Mouse (Mus musculus): ENCODE measurements around the gene Zfp704. TPM values are rescaled to one million over a fixed set of nuclear protein-coding genes. Genes with fewer than 3 reads are reported as not detected.

Zfp704 gene
- polyA plus RNA-seq, 1 experiment: 0.82 TPM

DNA sequence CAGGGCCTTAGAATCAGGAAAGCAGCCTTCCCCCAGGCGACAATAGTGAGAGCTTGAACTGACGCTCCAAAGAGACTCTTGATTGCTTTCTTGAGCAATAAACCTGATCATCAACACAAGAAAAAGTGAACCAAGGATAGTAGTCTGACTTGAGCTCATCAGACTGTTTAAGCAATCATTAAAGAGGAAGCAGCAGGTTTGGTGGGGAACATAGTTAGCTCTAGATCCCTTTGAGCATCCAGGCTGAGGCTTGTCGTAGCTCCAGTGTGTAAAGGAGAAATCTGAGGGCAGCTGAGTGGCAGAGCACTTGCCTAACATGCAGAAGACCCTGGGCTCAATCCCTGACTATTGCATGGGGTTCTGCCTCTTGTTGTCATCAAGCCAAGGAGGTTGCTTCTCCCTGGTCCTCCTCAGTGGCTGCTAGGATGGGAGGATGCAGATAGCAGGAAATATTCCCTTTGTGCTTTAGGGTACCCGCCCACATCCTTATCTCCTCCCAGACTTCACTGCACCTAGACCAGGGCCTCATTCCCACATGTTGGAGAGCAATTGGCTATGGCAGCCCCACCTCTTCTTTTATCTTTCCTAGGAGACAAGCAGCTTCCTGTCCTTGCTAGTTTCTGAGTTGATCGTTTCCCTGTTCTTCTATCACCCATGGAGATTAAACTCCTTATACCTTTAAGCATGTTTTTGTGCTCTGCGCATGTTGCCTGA is 9.8 kb upstream of the Zfp704 start:
- Histone ChIP-seq H3K4me1 (ENCODE audit: control insufficient read depth, insufficient read depth, insufficient read length) (no peaks in the 10 kb centered on the region), H3K27me3 (ENCODE audit: control insufficient read depth, insufficient read depth, low read length) (no peaks in the 10 kb centered on the region), H3K27ac (ENCODE audit: insufficient read depth, low read length) (no peak overlapping the region), H3K36me3 (ENCODE audit: control insufficient read depth, insufficient read depth, low read length) (no peaks in the 10 kb centered on the region), H3K4me3 (ENCODE audit: extremely low read depth, insufficient read depth, insufficient read length) (no peak overlapping the region)
- DNase-seq (ENCODE audit: low read depth in 1 of 2, low spot score in 2 of 2): no peak
- whole genome bisulfite sequencing: 68% methylated on average over 6 of the region's 6 CpGs
- TF ChIP-seq CTCF (IDR thresholded peaks at IDR 0.05; ENCODE audit: extremely low read depth, insufficient read depth, insufficient read length, insufficient replicate concordance) (no peak), POLR2A (IDR thresholded peaks at IDR 0.05; ENCODE audit: low read depth, low read length) (no peak)

DNA sequence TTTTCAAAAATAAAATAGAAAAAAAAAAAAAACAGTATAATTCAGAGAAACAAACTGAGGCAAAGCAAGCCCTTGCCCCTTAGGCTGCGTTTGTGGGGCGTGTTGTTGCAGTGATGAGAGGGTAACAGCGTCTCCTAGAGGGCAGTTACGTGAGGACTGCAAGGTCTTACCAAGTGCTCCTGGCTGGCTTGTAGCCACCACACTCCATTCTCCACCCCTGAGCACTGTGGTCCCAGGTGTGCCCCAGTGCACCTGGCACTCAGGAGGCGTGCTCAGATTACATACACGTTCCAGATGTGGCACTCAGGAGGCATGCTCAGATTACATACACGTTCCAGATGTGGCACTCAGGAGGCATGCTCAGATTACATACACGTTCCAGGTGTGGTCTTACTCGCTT is 7.2 kb upstream of the Zfp704 start:
- Histone ChIP-seq H3K36me3 (ENCODE audit: control insufficient read depth, insufficient read depth, low read length) (no peaks in the 10 kb centered on the region), H3K4me3 (ENCODE audit: extremely low read depth, insufficient read depth, insufficient read length) (no peak overlapping the region), H3K4me1 (ENCODE audit: control insufficient read depth, insufficient read depth, insufficient read length) (no peaks in the 10 kb centered on the region), H3K27ac (ENCODE audit: insufficient read depth, low read length) (no peak overlapping the region), H3K27me3 (ENCODE audit: control insufficient read depth, insufficient read depth, low read length) (no peaks in the 10 kb centered on the region)
- TF ChIP-seq POLR2A (IDR thresholded peaks at IDR 0.05; ENCODE audit: low read depth, low read length) (no peak), CTCF (IDR thresholded peaks at IDR 0.05; ENCODE audit: extremely low read depth, insufficient read depth, insufficient read length, insufficient replicate concordance) (no peak)
- 90% methylated on average over 9 of the region's 9 CpGs for WGBS
- DNase-seq (ENCODE audit: low read depth in 1 of 2, low spot score in 2 of 2): no peak

DNA sequence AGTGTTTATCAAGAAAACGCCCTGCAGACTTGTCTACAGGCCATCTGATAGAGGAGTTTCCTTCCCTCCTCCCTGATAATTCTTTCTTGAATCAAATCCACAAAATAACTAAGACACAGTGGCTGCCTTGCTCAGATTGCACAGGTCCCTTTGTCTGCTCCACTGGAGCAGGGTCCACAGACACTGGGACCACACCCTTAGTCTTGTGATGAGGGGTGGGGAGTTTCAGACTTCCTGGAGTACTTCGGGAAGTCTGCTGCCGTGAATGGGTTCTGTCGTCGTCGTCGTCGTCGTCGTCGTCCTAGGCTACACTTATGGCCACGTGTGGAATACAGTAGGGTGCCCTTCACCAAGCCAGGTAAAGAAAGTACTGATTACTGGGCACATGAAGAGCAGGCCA is 4.8 kb upstream of the Zfp704 start:
- H3K27me3 ChIP-seq (ENCODE audit: control insufficient read depth, insufficient read depth, low read length): peaks cover 2% of the 10 kb centered on the region; the same call in 1 of the 2 replicates
- H3K36me3 ChIP-seq (ENCODE audit: control insufficient read depth, insufficient read depth, low read length): no peaks in the 10 kb centered on the region
- no peak overlapping the region for H3K27ac ChIP-seq (ENCODE audit: insufficient read depth, low read length)
- no peak for TF ChIP-seq CTCF (IDR thresholded peaks at IDR 0.05; ENCODE audit: extremely low read depth, insufficient read depth, insufficient read length, insufficient replicate concordance)
- no peak for TF ChIP-seq POLR2A (IDR thresholded peaks at IDR 0.05; ENCODE audit: low read depth, low read length)
- WGBS: 91% methylated on average over 12 of the region's 12 CpGs
- no peaks in the 10 kb centered on the region for H3K4me1 ChIP-seq (ENCODE audit: control insufficient read depth, insufficient read depth, insufficient read length)
- no peak for DNase-seq (ENCODE audit: low read depth in 1 of 2, low spot score in 2 of 2)
- H3K4me3 ChIP-seq (ENCODE audit: extremely low read depth, insufficient read depth, insufficient read length): no peak overlapping the region

DNA sequence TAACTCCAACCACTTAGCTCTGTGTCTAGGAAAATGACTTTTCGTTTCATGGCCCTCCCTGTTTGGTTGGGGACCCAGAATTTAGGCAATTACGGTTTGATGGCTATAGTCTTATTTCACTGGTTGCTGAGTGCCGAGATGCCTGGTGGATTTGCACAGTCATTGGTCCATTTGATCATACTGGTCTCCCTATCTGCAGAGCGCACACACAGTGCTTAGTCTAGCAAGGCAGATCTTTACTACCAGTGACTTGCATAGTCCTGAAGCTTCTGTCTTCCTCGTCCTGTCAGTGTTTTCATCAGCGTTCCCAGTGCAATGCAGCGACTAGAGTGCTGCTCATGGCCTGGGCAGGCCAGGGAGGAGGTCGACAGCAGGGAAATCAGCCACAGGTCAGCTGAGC is 4.1 kb upstream of the Zfp704 start:
- no peak for DNase-seq (ENCODE audit: low read depth in 1 of 2, low spot score in 2 of 2)
- no peak overlapping the region for H3K4me3 ChIP-seq (ENCODE audit: extremely low read depth, insufficient read depth, insufficient read length)
- WGBS: 80% methylated on average over 8 of the region's 8 CpGs
- H3K27ac ChIP-seq (ENCODE audit: insufficient read depth, low read length): no peak overlapping the region
- TF ChIP-seq POLR2A (IDR thresholded peaks at IDR 0.05; ENCODE audit: low read depth, low read length) (no peak), CTCF (IDR thresholded peaks at IDR 0.05; ENCODE audit: extremely low read depth, insufficient read depth, insufficient read length, insufficient replicate concordance) (no peak)
- H3K27me3 ChIP-seq (ENCODE audit: control insufficient read depth, insufficient read depth, low read length): peaks cover 8% of the 10 kb centered on the region
- H3K36me3 ChIP-seq (ENCODE audit: control insufficient read depth, insufficient read depth, low read length): no peaks in the 10 kb centered on the region
- no peaks in the 10 kb centered on the region for H3K4me1 ChIP-seq (ENCODE audit: control insufficient read depth, insufficient read depth, insufficient read length)

DNA sequence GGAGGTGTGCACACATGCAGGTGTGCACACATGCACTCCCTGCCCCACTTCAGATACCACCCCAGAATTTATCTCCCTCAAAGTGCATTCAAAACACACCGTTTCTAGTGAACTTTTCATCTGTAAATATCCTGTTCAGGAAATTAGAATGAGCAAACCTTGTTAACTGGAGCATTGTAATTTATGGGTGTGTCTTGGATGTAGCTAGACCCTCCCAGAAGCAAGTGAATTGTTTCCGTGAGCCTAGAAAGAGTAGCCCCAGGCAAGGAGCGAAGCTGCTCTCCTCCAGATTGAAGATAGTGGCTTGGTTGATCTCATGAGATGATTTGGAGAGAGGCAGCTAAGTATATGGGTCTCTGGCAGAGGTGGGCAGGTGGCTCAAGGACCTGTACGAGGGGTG is 1.3 kb upstream of the Zfp704 start:
- Histone ChIP-seq H3K4me3 (ENCODE audit: extremely low read depth, insufficient read depth, insufficient read length) (no peak overlapping the region), H3K27me3 (ENCODE audit: control insufficient read depth, insufficient read depth, low read length) (peaks cover 12% of the 10 kb centered on the region), H3K4me1 (ENCODE audit: control insufficient read depth, insufficient read depth, insufficient read length) (no peaks in the 10 kb centered on the region; the same call in 1 of the 2 replicates), H3K27ac (ENCODE audit: insufficient read depth, low read length) (no peak overlapping the region), H3K36me3 (ENCODE audit: control insufficient read depth, insufficient read depth, low read length) (no peaks in the 10 kb centered on the region)
- 65% methylated on average over 4 of the region's 4 CpGs for WGBS
- no peak for DNase-seq (ENCODE audit: low read depth in 1 of 2, low spot score in 2 of 2)
- TF ChIP-seq POLR2A (IDR thresholded peaks at IDR 0.05; ENCODE audit: low read depth, low read length) (no peak), CTCF (IDR thresholded peaks at IDR 0.05; ENCODE audit: extremely low read depth, insufficient read depth, insufficient read length, insufficient replicate concordance) (no peak)

DNA sequence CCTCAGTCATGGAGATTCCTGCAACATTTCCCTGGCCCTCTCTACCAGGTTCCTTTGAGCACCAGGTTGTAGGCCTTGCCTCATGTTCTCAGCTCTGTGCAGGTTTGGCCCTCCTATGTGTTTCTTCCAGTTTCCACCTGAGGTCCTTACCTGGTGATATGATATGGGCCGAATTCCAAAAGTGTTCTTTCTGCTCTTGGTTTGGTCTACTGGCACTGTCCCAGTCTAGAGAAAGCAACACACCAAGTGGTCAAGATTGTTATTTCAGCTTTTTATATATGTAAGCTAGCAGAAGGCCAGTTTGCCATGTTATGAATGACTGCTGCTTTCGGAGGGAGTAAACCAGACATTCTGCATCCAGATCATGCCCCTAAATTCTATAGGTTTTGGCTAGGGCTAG is 541 bp upstream of the Zfp704 start:
- Histone ChIP-seq H3K4me1 (ENCODE audit: control insufficient read depth, insufficient read depth, insufficient read length) (no peaks in the 10 kb centered on the region; the same call in 1 of the 2 replicates), H3K27ac (ENCODE audit: insufficient read depth, low read length) (no peak overlapping the region), H3K36me3 (ENCODE audit: control insufficient read depth, insufficient read depth, low read length) (no peaks in the 10 kb centered on the region), H3K4me3 (ENCODE audit: extremely low read depth, insufficient read depth, insufficient read length) (no peak overlapping the region), H3K27me3 (ENCODE audit: control insufficient read depth, insufficient read depth, low read length) (peaks cover 12% of the 10 kb centered on the region)
- DNase-seq (ENCODE audit: low read depth in 1 of 2, low spot score in 2 of 2): no peak
- TF ChIP-seq CTCF (IDR thresholded peaks at IDR 0.05; ENCODE audit: extremely low read depth, insufficient read depth, insufficient read length, insufficient replicate concordance) (no peak), POLR2A (IDR thresholded peaks at IDR 0.05; ENCODE audit: low read depth, low read length) (no peak)
- WGBS: 85% methylated on average over 2 of the region's 2 CpGs

DNA sequence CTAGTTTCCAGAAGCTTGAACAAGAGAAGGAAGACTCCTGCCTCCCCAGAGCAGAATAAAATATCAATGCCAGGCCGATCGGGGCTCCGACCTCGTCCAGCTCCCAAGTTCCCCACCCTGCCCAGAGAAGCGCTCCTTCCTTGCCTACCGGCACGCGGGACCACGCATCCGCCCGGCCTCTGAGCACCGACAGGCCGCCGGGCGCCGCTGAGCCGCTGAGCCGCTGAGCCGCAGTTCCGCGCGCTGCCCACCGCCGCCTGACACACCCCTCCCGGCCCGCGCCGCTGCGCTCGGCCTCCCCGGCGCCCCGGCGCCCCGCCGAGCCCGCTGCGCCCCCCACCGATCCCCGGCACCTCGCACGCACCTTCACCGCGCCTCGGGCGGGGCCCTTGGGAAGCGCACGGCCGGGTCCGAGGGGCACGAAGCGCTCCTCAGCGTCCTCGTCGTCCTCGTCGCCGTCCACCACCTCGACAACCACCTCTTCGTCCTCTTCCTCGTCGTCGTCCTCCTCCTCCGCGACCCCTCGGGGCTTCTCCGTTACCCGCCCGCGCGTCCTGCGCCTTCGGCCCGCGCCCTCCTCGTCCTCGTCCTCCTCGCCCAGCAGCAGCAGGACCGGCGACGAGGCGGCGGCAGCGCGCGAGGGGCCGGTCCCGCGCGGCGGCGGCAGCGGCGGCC is 842 bp downstream of the Zfp704 start:
- Histone ChIP-seq H3K27me3 (ENCODE audit: control insufficient read depth, insufficient read depth, low read length) (peaks cover 12% of the 10 kb centered on the region), H3K36me3 (ENCODE audit: control insufficient read depth, insufficient read depth, low read length) (no peaks in the 10 kb centered on the region), H3K27ac (ENCODE audit: insufficient read depth, low read length) (no peak overlapping the region), H3K4me3 (ENCODE audit: extremely low read depth, insufficient read depth, insufficient read length) (peak overlapping the region; percentile 59), H3K4me1 (ENCODE audit: control insufficient read depth, insufficient read depth, insufficient read length) (no peaks in the 10 kb centered on the region; the same call in 1 of the 2 replicates)
- no peak for TF ChIP-seq CTCF (IDR thresholded peaks at IDR 0.05; ENCODE audit: extremely low read depth, insufficient read depth, insufficient read length, insufficient replicate concordance)
- TF ChIP-seq POLR2A (IDR thresholded peaks at IDR 0.05; ENCODE audit: low read depth, low read length): no peak
- under 1% methylated on average over 76 of the region's 94 CpGs for WGBS
- DNase-seq (ENCODE audit: low read depth in 1 of 2, low spot score in 2 of 2): peak in 1 of 2 experiments; percentile 14

Data from spleen, adult 2 months (tissue).